Mouse (Mus musculus): ENCODE measurements around the gene Mto1. TPM values are rescaled to one million over a fixed set of nuclear protein-coding genes. Genes with fewer than 3 reads are reported as not detected.
"Not testable (repeated sequence)": the region's sequence is repeated elsewhere in the genome, so short reads cannot be mapped to it uniquely, and the experiment has no call there.

Mto1 gene
- polyA plus RNA-seq, 1 experiment from 2014 or later = 26.7 TPM

- Histone ChIP-seq H3K9me3 (replicated peaks) (no peaks in the 10 kb centered on the region), H3K27me3 (no peaks in the 10 kb centered on the region), H3K27ac (no peak overlapping the region), H3K36me3 (no peaks in the 10 kb centered on the region), H3K4me2 (no peak overlapping the region), H3K9ac (no peak overlapping the region), H3K4me1 (no peaks in the 10 kb centered on the region), H3K4me3 (replicated peaks) (no peak overlapping the region)
- WGBS = 96% methylated on average over 5 of the region's 5 CpGs
- no peak for ATAC-seq (replicated peaks; ENCODE audit: low FRiP score)
Measured at GRCm38 (mm10) chr9:78511705-78512104, 63.7 kb downstream of the Mto1 start.

- Histone ChIP-seq H3K9me3 (replicated peaks) (no peaks in the 10 kb centered on the region), H3K27me3 (no peaks in the 10 kb centered on the region), H3K27ac (no peak overlapping the region), H3K4me2 (no peak overlapping the region), H3K4me3 (replicated peaks) (no peak overlapping the region), H3K36me3 (no peaks in the 10 kb centered on the region), H3K4me1 (no peaks in the 10 kb centered on the region), H3K9ac (no peak overlapping the region)
- WGBS = 73% methylated on average over 6 of the region's 6 CpGs
- no peak for ATAC-seq (replicated peaks; ENCODE audit: low FRiP score)
Measured at GRCm38 (mm10) chr9:78513776-78514500, 65.9 kb downstream of the Mto1 start.

- Histone ChIP-seq H3K36me3 (no peaks in the 10 kb centered on the region), H3K27me3 (no peaks in the 10 kb centered on the region), H3K4me3 (replicated peaks) (no peak overlapping the region), H3K4me2 (no peak overlapping the region), H3K9me3 (replicated peaks) (no peaks in the 10 kb centered on the region), H3K4me1 (peaks cover 2% of the 10 kb centered on the region), H3K27ac (no peak overlapping the region), H3K9ac (no peak overlapping the region)
- no peak for ATAC-seq (replicated peaks; ENCODE audit: low FRiP score)
- 81% methylated on average over 4 of the region's 4 CpGs for WGBS
Measured at GRCm38 (mm10) chr9:78514681-78515080, 66.7 kb downstream of the Mto1 start.

GRCm38 (mm10) chr9:78516125-78516524 lies 68.1 kb downstream of the Mto1 start:
- Histone ChIP-seq H3K36me3 (no peaks in the 10 kb centered on the region), H3K4me3 (replicated peaks) (no peak overlapping the region), H3K9ac (no peak overlapping the region), H3K9me3 (replicated peaks) (no peaks in the 10 kb centered on the region), H3K4me2 (no peak overlapping the region), H3K27ac (no peak overlapping the region), H3K4me1 (peaks cover 17% of the 10 kb centered on the region), H3K27me3 (no peaks in the 10 kb centered on the region)
- 52% methylated on average over 3 of the region's 3 CpGs for WGBS
- ATAC-seq (replicated peaks; ENCODE audit: low FRiP score) = no peak

- WGBS = 63% methylated on average over 3 of the region's 3 CpGs
- H3K27ac ChIP-seq = not testable (repeated sequence)
Measured at GRCm38 (mm10) chr9:78517237-78517636, 69.2 kb downstream of the Mto1 start.

GRCm38 (mm10) chr9:78520127-78520779 lies 72.2 kb downstream of the Mto1 start:
- H3K27me3 ChIP-seq = no peaks in the 10 kb centered on the region
- ATAC-seq (replicated peaks; ENCODE audit: low FRiP score) = peak; percentile 84
- H3K4me3 ChIP-seq (replicated peaks) = peak overlapping the region; percentile 56
- no peaks in the 10 kb centered on the region for H3K9me3 ChIP-seq (replicated peaks)
- H3K4me2 ChIP-seq = peak overlapping the region; percentile 91
- H3K4me1 ChIP-seq = peaks cover 23% of the 10 kb centered on the region
- WGBS = 8% methylated on average over 15 of the region's 15 CpGs
- H3K27ac ChIP-seq = peak overlapping the region; percentile 57
- no peaks in the 10 kb centered on the region for H3K36me3 ChIP-seq
- H3K9ac ChIP-seq = peak overlapping the region; percentile 48

More at GRCm38 (mm10) chr9:78517237-78517636, 69.2 kb downstream of the Mto1 start:
- not testable (repeated sequence) for ATAC-seq (replicated peaks; ENCODE audit: low FRiP score); H3K9me3 ChIP-seq (replicated peaks); H3K36me3 ChIP-seq; H3K4me2 ChIP-seq; H3K4me3 ChIP-seq (replicated peaks); H3K27me3 ChIP-seq; H3K9ac ChIP-seq
- peaks cover 23% of the 10 kb centered on the region for H3K4me1 ChIP-seq

GRCm38 (mm10) chr9:78520780-78521601 lies 73.0 kb downstream of the Mto1 start:
- no peaks in the 10 kb centered on the region for H3K36me3 ChIP-seq
- 2% methylated on average over 40 of the region's 40 CpGs for WGBS
- ATAC-seq (replicated peaks; ENCODE audit: low FRiP score) = peak; percentile 59
- H3K4me2 ChIP-seq = peak overlapping the region; percentile 91
- H3K9ac ChIP-seq = peak overlapping the region; percentile 48
- peaks cover 23% of the 10 kb centered on the region for H3K4me1 ChIP-seq
- no peaks in the 10 kb centered on the region for H3K27me3 ChIP-seq
- no peaks in the 10 kb centered on the region for H3K9me3 ChIP-seq (replicated peaks)
- peak overlapping the region; percentile 56 for H3K4me3 ChIP-seq (replicated peaks)
- peak overlapping the region; percentile 57 for H3K27ac ChIP-seq

GRCm38 (mm10) chr9:78521689-78522088 lies 73.7 kb downstream of the Mto1 start:
- Histone ChIP-seq H3K27ac (0 out of 2 replicates have a peak overlapping the region, but pooled peaks have one; percentile 57), H3K27me3 (no peaks in the 10 kb centered on the region), H3K9ac (peak overlapping the region; percentile 48), H3K36me3 (no peaks in the 10 kb centered on the region), H3K9me3 (replicated peaks) (no peaks in the 10 kb centered on the region), H3K4me3 (replicated peaks) (peak overlapping the region; percentile 56), H3K4me2 (peak overlapping the region; percentile 91), H3K4me1 (peaks cover 23% of the 10 kb centered on the region)
- 36% methylated on average over 14 of the region's 14 CpGs for WGBS
- no peak for ATAC-seq (replicated peaks; ENCODE audit: low FRiP score)

Small RNAs within 50 kb of the gene (microRNA-seq; reads per million reads assigned to microRNA genes)
- gene Gm26377 = not detected

Other genes with a start within 250 kb of the Mto1 start
- 0.27 and 1.3 TPM in 2 replicates for gene Gsta1, start 217.6 kb upstream of the Mto1 start, polyA plus RNA-seq (2015; fragmentation: Nextera tagmentation; extraction: Ambion mirVana)
- 0.21 and 0.31 TPM in 2 replicates for gene Gm3776, start 191.1 kb upstream of the Mto1 start, polyA plus RNA-seq (2015; fragmentation: Nextera tagmentation; extraction: Ambion mirVana)
- 13.8 and 18.2 TPM in 2 replicates for gene Gm10639, start 158.3 kb upstream of the Mto1 start, polyA plus RNA-seq (2015; fragmentation: Nextera tagmentation; extraction: Ambion mirVana)
- not detected in 2 replicates for gene Omt2a, start 133.4 kb upstream of the Mto1 start, polyA plus RNA-seq (2015; fragmentation: Nextera tagmentation; extraction: Ambion mirVana)
- not detected in 2 replicates for gene Omt2b, start 120.6 kb upstream of the Mto1 start, polyA plus RNA-seq (2015; fragmentation: Nextera tagmentation; extraction: Ambion mirVana)
- gene Gsta2, start 92.4 kb upstream of the Mto1 start, polyA plus RNA-seq (2015; fragmentation: Nextera tagmentation; extraction: Ambion mirVana) = 41.3 and 45.0 TPM in 2 replicates
- not detected in 2 replicates for gene Dppa5a, start 80.0 kb upstream of the Mto1 start, polyA plus RNA-seq (2015; fragmentation: Nextera tagmentation; extraction: Ambion mirVana)
- gene Ooep, start 69.5 kb upstream of the Mto1 start, polyA plus RNA-seq (2015; fragmentation: Nextera tagmentation; extraction: Ambion mirVana) = 1.3 and 1.9 TPM in 2 replicates
- 0.22 and 0.31 TPM in 2 replicates for gene Ddx43, start 52.4 kb upstream of the Mto1 start, polyA plus RNA-seq (2015; fragmentation: Nextera tagmentation; extraction: Ambion mirVana)
- 2.1 and 2.8 TPM in 2 replicates for gene Cgas, start 5.0 kb upstream of the Mto1 start, polyA plus RNA-seq (2015; fragmentation: Nextera tagmentation; extraction: Ambion mirVana)
- 0.55 and 1.4 TPM in 2 replicates for gene Gm17324, start 578 bp downstream of the Mto1 start, polyA plus RNA-seq (2015; fragmentation: Nextera tagmentation; extraction: Ambion mirVana)
- gene Eef1a1, start 40.9 kb downstream of the Mto1 start, polyA plus RNA-seq (2015; fragmentation: Nextera tagmentation; extraction: Ambion mirVana) = 4,779 and 4,974 TPM in 2 replicates
- gene Slc17a5, start 139.8 kb downstream of the Mto1 start, polyA plus RNA-seq (2015; fragmentation: Nextera tagmentation; extraction: Ambion mirVana) = 17.8 and 18.0 TPM in 2 replicates
- 6.2 and 6.9 TPM in 2 replicates for gene Cd109, start 167.3 kb downstream of the Mto1 start, polyA plus RNA-seq (2015; fragmentation: Nextera tagmentation; extraction: Ambion mirVana)

Measured in kidney, embryonic 15.5 days (tissue).